Mouse (Mus musculus): ENCODE results near the gene Susd4. TPM values are rescaled to one million over a fixed set of nuclear protein-coding genes. Genes with fewer than 3 reads are reported as not detected.

The Susd4 gene
- polyA plus RNA-seq, 1 experiment from 2014 or later = 13.1 TPM

GRCm38 (mm10) chr1:182897071-182897470 lies 133.4 kb downstream of the Susd4 start:
- H3K36me3 ChIP-seq (replicated peaks; ENCODE audit: control insufficient read depth, insufficient read depth, low read depth, low read length) = no peaks in the 10 kb centered on the region
- H3K4me2 ChIP-seq (ENCODE audit: low read depth, low read length) = no peak overlapping the region
- ATAC-seq (replicated peaks; ENCODE audit: insufficient number of reproducible peaks, low FRiP score, low TSS enrichment, low read depth) = no peak

GRCm38 (mm10) chr1:182897506-182898138 lies 134.0 kb downstream of the Susd4 start:
- no peak for DNase-seq (ENCODE audit: low spot score)

More at GRCm38 (mm10) chr1:182897071-182897470, 133.4 kb downstream of the Susd4 start:
- no peak overlapping the region for H3K27ac ChIP-seq (replicated peaks; ENCODE audit: low read depth, low read length)
- no peak overlapping the region for H3K9ac ChIP-seq (replicated peaks; ENCODE audit: low read length)
- H3K27me3 ChIP-seq (ENCODE audit: control insufficient read depth, insufficient read depth, low read length) = no peaks in the 10 kb centered on the region
- WGBS = 72% methylated on average over 6 of the region's 6 CpGs
- DNase-seq (ENCODE audit: low spot score) = no peak
- no peak overlapping the region for H3K4me3 ChIP-seq (ENCODE audit: low read depth, low read length)
- no peaks in the 10 kb centered on the region for H3K4me1 ChIP-seq (ENCODE audit: control insufficient read depth, insufficient read depth, low read length)
- H3K9me3 ChIP-seq (replicated peaks; ENCODE audit: control insufficient read depth, low read length) = no peaks in the 10 kb centered on the region

GRCm38 (mm10) chr1:182902095-182902494 lies 138.4 kb downstream of the Susd4 start:
- Histone ChIP-seq H3K4me1 (ENCODE audit: control insufficient read depth, insufficient read depth, low read length) (no peaks in the 10 kb centered on the region), H3K9ac (replicated peaks; ENCODE audit: low read length) (no peak overlapping the region), H3K9me3 (replicated peaks; ENCODE audit: control insufficient read depth, low read length) (no peaks in the 10 kb centered on the region), H3K27ac (replicated peaks; ENCODE audit: low read depth, low read length) (no peak overlapping the region), H3K4me3 (ENCODE audit: low read depth, low read length) (no peak overlapping the region), H3K36me3 (replicated peaks; ENCODE audit: control insufficient read depth, insufficient read depth, low read depth, low read length) (no peaks in the 10 kb centered on the region), H3K4me2 (ENCODE audit: low read depth, low read length) (no peak overlapping the region), H3K27me3 (ENCODE audit: control insufficient read depth, insufficient read depth, low read length) (no peaks in the 10 kb centered on the region)
- 64% methylated on average over 5 of the region's 5 CpGs for WGBS
- ATAC-seq (replicated peaks; ENCODE audit: insufficient number of reproducible peaks, low FRiP score, low TSS enrichment, low read depth) = no peak
- no peak for DNase-seq (ENCODE audit: low spot score)

More at GRCm38 (mm10) chr1:182897506-182898138, 134.0 kb downstream of the Susd4 start:
- H3K4me1 ChIP-seq (ENCODE audit: control insufficient read depth, insufficient read depth, low read length) = no peaks in the 10 kb centered on the region
- no peak overlapping the region for H3K4me3 ChIP-seq (ENCODE audit: low read depth, low read length)
- no peaks in the 10 kb centered on the region for H3K27me3 ChIP-seq (ENCODE audit: control insufficient read depth, insufficient read depth, low read length)
- ATAC-seq (replicated peaks; ENCODE audit: insufficient number of reproducible peaks, low FRiP score, low TSS enrichment, low read depth) = no peak
- H3K4me2 ChIP-seq (ENCODE audit: low read depth, low read length) = no peak overlapping the region
- 77% methylated on average over 12 of the region's 12 CpGs for WGBS
- H3K9me3 ChIP-seq (replicated peaks; ENCODE audit: control insufficient read depth, low read length) = no peaks in the 10 kb centered on the region
- no peak overlapping the region for H3K9ac ChIP-seq (replicated peaks; ENCODE audit: low read length)
- H3K27ac ChIP-seq (replicated peaks; ENCODE audit: low read depth, low read length) = no peak overlapping the region
- H3K36me3 ChIP-seq (replicated peaks; ENCODE audit: control insufficient read depth, insufficient read depth, low read depth, low read length) = no peaks in the 10 kb centered on the region

- H3K9ac ChIP-seq (replicated peaks; ENCODE audit: low read length) = no peak overlapping the region
- WGBS = 86% methylated on average over 3 of the region's 3 CpGs
- H3K9me3 ChIP-seq (replicated peaks; ENCODE audit: control insufficient read depth, low read length) = no peaks in the 10 kb centered on the region
- H3K4me3 ChIP-seq (ENCODE audit: low read depth, low read length) = no peak overlapping the region
- DNase-seq (ENCODE audit: low spot score) (no peak), ATAC-seq (replicated peaks; ENCODE audit: insufficient number of reproducible peaks, low FRiP score, low TSS enrichment, low read depth) (no peak)
- H3K36me3 ChIP-seq (replicated peaks; ENCODE audit: control insufficient read depth, insufficient read depth, low read depth, low read length) = no peaks in the 10 kb centered on the region
- H3K4me1 ChIP-seq (ENCODE audit: control insufficient read depth, insufficient read depth, low read length) = no peaks in the 10 kb centered on the region; the same call in 1 of the 2 replicates
- no peaks in the 10 kb centered on the region for H3K27me3 ChIP-seq (ENCODE audit: control insufficient read depth, insufficient read depth, low read length)
- H3K27ac ChIP-seq (replicated peaks; ENCODE audit: low read depth, low read length) = no peak overlapping the region
- H3K4me2 ChIP-seq (ENCODE audit: low read depth, low read length) = no peak overlapping the region
Measured at GRCm38 (mm10) chr1:182902906-182903305, 139.2 kb downstream of the Susd4 start.

GRCm38 (mm10) chr1:182905669-182906068 lies 142.0 kb downstream of the Susd4 start:
- Histone ChIP-seq H3K4me3 (ENCODE audit: low read depth, low read length) (no peak overlapping the region), H3K9ac (replicated peaks; ENCODE audit: low read length) (no peak overlapping the region), H3K4me1 (ENCODE audit: control insufficient read depth, insufficient read depth, low read length) (peaks cover 3% of the 10 kb centered on the region; the same call in 1 of the 2 replicates), H3K4me2 (ENCODE audit: low read depth, low read length) (no peak overlapping the region), H3K9me3 (replicated peaks; ENCODE audit: control insufficient read depth, low read length) (no peaks in the 10 kb centered on the region), H3K36me3 (replicated peaks; ENCODE audit: control insufficient read depth, insufficient read depth, low read depth, low read length) (no peaks in the 10 kb centered on the region), H3K27me3 (ENCODE audit: control insufficient read depth, insufficient read depth, low read length) (no peaks in the 10 kb centered on the region), H3K27ac (replicated peaks; ENCODE audit: low read depth, low read length) (no peak overlapping the region)
- no peak for DNase-seq (ENCODE audit: low spot score)
- no peak for ATAC-seq (replicated peaks; ENCODE audit: insufficient number of reproducible peaks, low FRiP score, low TSS enrichment, low read depth)
- WGBS = 84% methylated on average over 3 of the region's 3 CpGs

GRCm38 (mm10) chr1:182908050-182909036 lies 144.7 kb downstream of the Susd4 start:
- Histone ChIP-seq H3K4me1 (ENCODE audit: control insufficient read depth, insufficient read depth, low read length) (peaks cover 3% of the 10 kb centered on the region; the same call in 1 of the 2 replicates), H3K4me2 (ENCODE audit: low read depth, low read length) (no peak overlapping the region), H3K27me3 (ENCODE audit: control insufficient read depth, insufficient read depth, low read length) (no peaks in the 10 kb centered on the region), H3K4me3 (ENCODE audit: low read depth, low read length) (no peak overlapping the region), H3K9me3 (replicated peaks; ENCODE audit: control insufficient read depth, low read length) (no peaks in the 10 kb centered on the region; the same call in 1 of the 2 replicates), H3K36me3 (replicated peaks; ENCODE audit: control insufficient read depth, insufficient read depth, low read depth, low read length) (no peaks in the 10 kb centered on the region), H3K27ac (replicated peaks; ENCODE audit: low read depth, low read length) (no peak overlapping the region; the same call in 1 of the 2 replicates), H3K9ac (replicated peaks; ENCODE audit: low read length) (no peak overlapping the region)
- WGBS = 15% methylated on average over 14 of the region's 14 CpGs
- DNase-seq (ENCODE audit: low spot score) (peak; percentile 82), ATAC-seq (replicated peaks; ENCODE audit: insufficient number of reproducible peaks, low FRiP score, low TSS enrichment, low read depth) (peak; percentile 88)

GRCm38 (mm10) chr1:182909066-182909465 lies 145.4 kb downstream of the Susd4 start:
- DNase-seq (ENCODE audit: low spot score) (no peak), ATAC-seq (replicated peaks; ENCODE audit: insufficient number of reproducible peaks, low FRiP score, low TSS enrichment, low read depth) (no peak)
- 44% methylated on average over 3 of the region's 3 CpGs for WGBS
- H3K27me3 ChIP-seq (ENCODE audit: control insufficient read depth, insufficient read depth, low read length) = no peaks in the 10 kb centered on the region
- H3K36me3 ChIP-seq (replicated peaks; ENCODE audit: control insufficient read depth, insufficient read depth, low read depth, low read length) = no peaks in the 10 kb centered on the region
- H3K9ac ChIP-seq (replicated peaks; ENCODE audit: low read length) = no peak overlapping the region
- H3K9me3 ChIP-seq (replicated peaks; ENCODE audit: control insufficient read depth, low read length) = no peaks in the 10 kb centered on the region; the same call in 1 of the 2 replicates
- H3K4me2 ChIP-seq (ENCODE audit: low read depth, low read length) = no peak overlapping the region
- no peak overlapping the region for H3K27ac ChIP-seq (replicated peaks; ENCODE audit: low read depth, low read length)
- H3K4me1 ChIP-seq (ENCODE audit: control insufficient read depth, insufficient read depth, low read length) = peaks cover 3% of the 10 kb centered on the region; the same call in 1 of the 2 replicates
- H3K4me3 ChIP-seq (ENCODE audit: low read depth, low read length) = no peak overlapping the region

Measured in embryonic facial prominence, embryonic 11.5 days (tissue).